Mouse (Mus musculus) ES-Bruce4 (cell line): ENCODE data around the gene Map4k1.

Experiments
- CTCF ChIP-seq: IDR thresholded peaks from one replicate; pipeline ENCODE4 v1.8.1; 2011; ENCODE audit warnings: low read depth, low read length
- EP300 ChIP-seq: IDR thresholded peaks from 2 replicates; pipeline ENCODE4 v1.6.1; 2011; ENCODE audit warnings: low read depth, low read length; ENCODE audit not compliant: insufficient read depth
- POLR2A ChIP-seq: IDR thresholded peaks from one replicate; pipeline ENCODE4 v1.8.1; 2011; ENCODE audit warnings: low read length; ENCODE audit not compliant: insufficient read depth

DNA sequence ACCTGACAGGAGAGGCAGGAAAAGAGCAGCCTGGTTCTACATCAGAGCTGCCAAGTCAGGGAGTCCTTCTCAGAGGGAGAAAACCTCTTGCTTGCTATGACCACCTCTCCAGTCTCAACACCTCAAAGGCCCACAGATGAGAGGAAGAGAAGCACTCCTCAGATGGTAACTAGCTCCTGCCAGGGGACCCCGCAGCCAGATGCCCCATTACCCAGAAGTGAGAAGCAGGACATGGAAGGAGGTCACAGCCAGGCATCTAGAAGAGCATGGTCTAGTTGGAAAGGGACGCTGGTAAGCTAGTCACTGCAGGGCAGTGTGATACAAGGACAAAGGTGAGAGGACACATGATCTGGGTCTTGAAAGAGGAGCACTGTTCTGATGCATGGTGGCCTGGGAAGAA, 48.0 kb upstream of the Map4k1 start:
- TF ChIP-seq POLR2A (no peak), CTCF (no peak), EP300 (no peak)
